Mouse (Mus musculus) retina, embryonic 14.5 days (tissue): ENCODE results near the gene Sp140.
A peak's percentile ranks its signal among the peaks of the same experiment; 100 is the strongest.
"Not testable (repeated sequence)": the region's sequence is repeated elsewhere in the genome, so short reads cannot be mapped to it uniquely, and the experiment has no call there.

Experiments used
- DNase-seq: peaks from one replicate; pipeline ENCODE4 v3.0.0-alpha.2; 2015; ENCODE audit warnings: low spot score

The Sp140 gene

DNA sequence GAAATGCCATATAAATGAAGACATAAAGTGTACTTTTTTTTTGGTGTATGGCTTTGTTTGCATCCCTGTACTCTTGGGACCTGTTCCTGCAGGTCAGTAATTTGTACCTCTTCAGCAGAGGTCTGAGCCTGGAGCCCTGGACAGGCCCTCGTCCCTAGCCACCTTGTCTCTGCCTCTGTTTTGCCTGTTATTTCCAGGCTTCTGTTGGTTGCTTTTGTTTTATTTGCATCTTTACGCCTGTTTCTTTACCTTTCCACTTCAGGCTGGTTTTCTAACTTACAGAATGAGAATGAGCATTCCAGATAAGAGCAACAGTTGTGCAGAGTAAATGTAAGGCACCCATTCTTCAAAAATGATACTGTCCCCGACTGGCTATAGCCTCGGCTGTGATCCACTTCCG lies at the start of gene Sp140:
Gene Sp140 (plus strand): TSS at position 301 of the 400 bp plus-strand sequence.
- not testable (repeated sequence) for DNase-seq

GRCm38 (mm10) chr1:85555261-85555660 lies 44.9 kb upstream of the Sp140 start:
- not testable (repeated sequence) for DNase-seq

DNA sequence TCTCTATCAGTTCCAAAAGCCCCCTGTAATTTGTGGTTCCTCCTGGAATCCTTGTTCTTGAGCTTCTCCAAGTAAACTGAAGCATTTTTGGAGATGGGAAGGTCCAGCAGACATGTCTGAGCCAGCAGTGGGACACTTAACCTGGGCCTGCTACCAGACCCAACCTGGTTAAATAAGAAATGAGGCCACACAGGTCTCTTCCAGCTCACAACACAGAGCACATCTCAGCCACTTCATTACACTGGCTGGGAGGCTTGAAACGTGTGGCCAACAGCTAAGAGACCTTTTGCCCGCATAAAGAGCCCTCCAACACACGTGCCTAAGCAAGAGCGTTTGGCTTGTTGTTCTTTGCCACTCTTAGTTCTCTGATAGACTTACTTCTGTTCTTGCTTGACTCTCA lies 26.6 kb upstream of the Sp140 start:
- DNase-seq, result not testable (repeated sequence)

- DNase-seq, result not testable (repeated sequence)
These were observed 24.8 kb upstream of the Sp140 start, which contains the start of gene G530012D18Rik for GRCm38 (mm10) chr1:85575376-85575775. Gene G530012D18Rik (plus strand): TSS chr1:85575676.

DNA sequence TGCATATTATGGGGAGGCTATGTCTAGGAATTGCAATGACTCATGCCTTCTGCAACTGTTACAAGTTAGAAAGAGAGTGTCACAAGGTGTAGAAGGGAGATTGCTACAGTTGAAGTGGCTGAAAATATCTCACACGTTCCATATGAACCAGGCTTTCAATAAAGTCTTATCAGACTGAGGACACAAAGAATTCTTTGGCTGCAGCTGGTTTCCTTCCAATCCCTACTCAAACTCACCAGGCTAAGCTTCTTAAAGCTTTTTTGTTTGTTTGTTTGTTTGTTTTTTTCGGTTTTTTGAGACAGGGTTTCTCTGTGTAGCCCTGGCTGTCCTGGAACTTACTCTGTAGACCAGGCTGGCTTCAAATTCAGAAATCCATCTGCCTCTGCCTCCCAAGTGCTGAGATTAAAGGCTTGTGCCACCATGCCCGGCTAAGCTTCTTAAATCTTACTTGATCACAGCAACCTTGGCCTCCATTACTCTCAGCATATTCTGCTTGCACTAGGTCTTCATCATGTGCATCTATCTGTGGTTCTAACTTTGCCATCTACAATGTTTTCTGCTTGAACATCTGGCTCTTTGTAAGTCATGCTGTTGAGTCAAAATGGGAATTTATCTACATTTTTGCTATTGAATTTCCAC lies 21.7 kb upstream of the Sp140 start:
- not testable (repeated sequence) for DNase-seq

- not testable (repeated sequence) for DNase-seq
These were observed 20.7 kb upstream of the Sp140 start for GRCm38 (mm10) chr1:85579199-85580147.

DNA sequence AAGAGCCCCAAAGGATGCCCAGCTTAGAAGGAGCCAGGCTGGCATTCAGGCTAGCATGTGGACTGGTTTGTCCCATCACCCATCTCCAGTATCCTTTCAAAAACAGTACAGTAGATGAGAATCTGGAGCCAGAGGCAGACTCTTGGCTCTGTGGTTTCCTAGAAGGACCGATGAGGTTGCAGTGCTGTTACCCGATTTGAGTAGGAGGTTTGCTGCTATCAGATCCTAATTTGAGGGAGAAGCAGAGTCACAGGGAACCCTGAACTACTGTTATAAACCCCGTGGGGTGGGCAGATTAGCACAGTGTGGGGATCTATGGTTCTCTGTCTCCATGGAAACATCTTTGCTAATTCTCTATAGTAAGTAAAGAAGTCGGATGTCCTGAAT lies 20.0 kb upstream of the Sp140 start:
- DNase-seq, result not testable (repeated sequence)

DNA sequence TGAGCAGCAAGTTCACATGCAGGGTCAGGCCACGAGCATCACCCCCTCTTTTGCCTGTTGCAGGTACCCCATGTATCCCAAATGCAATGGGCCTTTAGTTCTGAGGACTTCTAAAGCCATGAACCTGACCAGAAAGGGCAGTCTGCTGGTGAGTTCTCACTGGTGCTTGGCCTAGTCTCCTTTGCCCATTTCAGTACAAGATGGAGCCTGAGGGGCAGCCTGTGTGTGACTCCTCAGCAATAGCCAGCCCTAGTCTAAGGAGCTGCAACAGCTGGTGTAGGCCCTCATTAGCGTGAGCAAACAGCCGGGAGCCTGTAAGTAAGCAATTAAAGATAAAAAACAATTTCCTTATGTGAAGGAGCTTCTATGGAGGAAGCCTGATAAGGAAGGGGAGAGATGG lies 19.6 kb upstream of the Sp140 start:
- not testable (repeated sequence) for DNase-seq

GRCm38 (mm10) chr1:85581518-85581917 lies 18.7 kb upstream of the Sp140 start:
- peak; percentile 9 for DNase-seq

GRCm38 (mm10) chr1:85588697-85589096 lies 11.5 kb upstream of the Sp140 start:
- not testable (repeated sequence) for DNase-seq

DNA sequence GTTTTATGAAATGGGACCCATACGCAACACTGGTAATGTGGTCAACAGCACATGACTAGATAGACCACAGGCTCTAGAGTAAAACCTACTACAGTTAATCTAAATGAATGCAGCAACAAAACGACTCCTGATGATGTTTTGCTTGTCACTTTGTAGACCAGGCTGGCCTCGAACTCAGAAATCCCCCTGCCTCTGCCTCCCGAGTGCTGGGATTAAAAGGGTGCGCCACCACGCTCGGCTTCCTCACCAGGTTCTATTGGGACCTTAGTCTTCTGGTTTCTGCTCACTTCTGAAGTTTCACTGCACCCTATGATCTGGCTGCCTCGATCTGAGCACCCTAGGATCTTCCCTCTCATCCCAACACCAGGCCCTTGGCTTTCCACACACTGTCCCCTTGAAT lies 7.7 kb upstream of the Sp140 start:
- DNase-seq, result not testable (repeated sequence)

DNA sequence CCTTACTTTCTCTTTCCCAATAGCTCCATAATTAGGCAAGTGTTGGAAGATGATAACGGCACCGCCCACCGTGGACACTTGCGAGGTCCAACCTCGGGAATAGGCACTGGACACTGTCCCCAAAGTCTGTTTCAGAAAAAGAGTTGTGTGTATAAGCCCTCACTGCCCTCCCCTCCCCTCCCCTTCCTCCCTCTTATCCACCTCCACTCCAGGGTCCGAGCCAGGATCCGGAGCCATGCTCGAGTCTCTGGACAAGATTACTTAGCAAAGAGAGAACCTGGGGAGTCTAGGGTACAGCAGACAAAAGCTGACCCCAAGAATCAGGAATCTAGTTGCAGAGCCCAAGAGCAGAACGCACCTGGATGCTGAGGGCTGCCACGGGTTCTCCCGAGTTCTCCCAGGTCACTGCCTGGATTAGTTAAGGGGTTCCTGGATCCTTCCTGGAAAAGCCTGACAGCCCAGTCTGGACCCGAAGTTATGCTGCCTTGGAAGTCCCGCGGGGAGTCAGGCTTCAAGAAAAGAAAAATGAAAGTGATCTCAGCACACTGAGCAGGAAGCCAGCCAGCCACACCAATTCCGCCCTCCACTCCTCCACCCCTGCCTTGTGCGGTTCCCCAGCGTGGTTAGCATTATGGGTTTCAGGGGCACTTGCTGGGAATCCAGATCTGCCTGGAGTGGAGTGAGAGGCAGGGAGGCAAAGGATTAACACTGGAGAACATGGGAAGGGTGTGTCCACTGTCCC lies 1.7 kb upstream of the Sp140 start, which contains the start of gene Sp110:
Gene Sp110 (minus strand): TSS at position 547 of the 742 bp plus-strand sequence.
- not testable (repeated sequence) for DNase-seq

- not testable (repeated sequence) for DNase-seq
These were observed 616 bp downstream of the Sp140 start for GRCm38 (mm10) chr1:85600794-85601193.

DNA sequence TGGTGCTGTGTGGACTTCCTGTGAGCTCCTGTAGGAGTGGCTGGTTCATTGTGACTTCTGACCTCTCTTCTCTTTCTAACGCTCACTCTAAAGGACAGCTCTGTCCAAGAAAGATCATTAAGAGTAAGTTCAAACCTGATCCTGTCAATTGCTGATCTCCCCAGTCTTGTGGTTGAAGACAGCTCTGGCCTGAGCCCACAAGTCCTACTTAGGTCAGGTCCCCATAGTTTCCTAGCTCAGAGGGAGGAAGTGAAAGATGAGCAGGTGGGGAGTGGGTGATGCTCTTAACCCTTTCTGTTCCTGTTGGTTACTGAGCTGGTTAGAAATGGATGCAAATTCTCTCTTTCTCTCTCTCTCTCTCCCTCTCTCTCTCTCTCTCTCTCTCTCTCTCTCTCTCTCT lies 4.2 kb downstream of the Sp140 start:
- DNase-seq, result not testable (repeated sequence)

DNA sequence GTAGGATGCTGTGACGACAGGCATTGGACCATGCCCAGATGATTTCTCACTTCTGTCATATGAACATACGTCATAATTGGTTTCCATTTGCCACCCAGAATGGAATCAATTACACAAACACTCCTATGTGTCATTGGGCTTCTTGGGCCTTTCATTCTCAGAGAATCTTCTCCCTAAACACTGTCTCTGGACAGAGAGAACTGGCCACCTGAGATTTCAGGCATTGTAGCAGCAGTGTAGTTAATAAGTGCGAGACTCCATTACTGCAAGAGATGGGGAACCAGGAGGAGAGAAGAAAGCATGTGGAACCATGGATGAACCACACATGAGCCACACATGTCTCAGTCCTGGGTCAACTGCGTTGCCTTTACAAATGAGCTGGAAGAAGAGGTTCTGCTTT lies 8.2 kb downstream of the Sp140 start:
- DNase-seq, result not testable (repeated sequence)

GRCm38 (mm10) chr1:85610581-85610980 lies 10.4 kb downstream of the Sp140 start:
- not testable (repeated sequence) for DNase-seq

GRCm38 (mm10) chr1:85615096-85615495 lies 14.9 kb downstream of the Sp140 start:
- DNase-seq, result not testable (repeated sequence)

- not testable (repeated sequence) for DNase-seq
These were observed 15.6 kb downstream of the Sp140 start for GRCm38 (mm10) chr1:85615819-85616218.

DNA sequence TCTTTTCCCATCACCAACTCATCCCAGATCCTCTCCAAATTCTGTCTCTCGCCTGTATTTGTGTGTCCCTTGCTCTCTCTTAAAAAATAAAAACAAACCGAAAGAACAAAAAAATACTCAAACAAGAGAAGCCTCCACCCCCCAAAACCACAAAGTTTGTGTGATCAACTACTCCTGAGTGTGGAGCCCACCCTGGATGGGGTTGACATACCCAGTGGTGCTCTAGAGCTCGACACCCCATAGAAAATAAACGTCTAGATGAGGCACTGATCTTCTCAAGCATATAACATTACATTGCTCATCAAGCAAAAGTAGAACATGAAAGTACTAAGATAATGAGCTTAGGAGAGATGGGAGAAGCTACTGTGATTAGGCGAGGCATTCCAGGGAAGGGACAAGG lies 17.0 kb downstream of the Sp140 start:
- DNase-seq, result not testable (repeated sequence)

DNA sequence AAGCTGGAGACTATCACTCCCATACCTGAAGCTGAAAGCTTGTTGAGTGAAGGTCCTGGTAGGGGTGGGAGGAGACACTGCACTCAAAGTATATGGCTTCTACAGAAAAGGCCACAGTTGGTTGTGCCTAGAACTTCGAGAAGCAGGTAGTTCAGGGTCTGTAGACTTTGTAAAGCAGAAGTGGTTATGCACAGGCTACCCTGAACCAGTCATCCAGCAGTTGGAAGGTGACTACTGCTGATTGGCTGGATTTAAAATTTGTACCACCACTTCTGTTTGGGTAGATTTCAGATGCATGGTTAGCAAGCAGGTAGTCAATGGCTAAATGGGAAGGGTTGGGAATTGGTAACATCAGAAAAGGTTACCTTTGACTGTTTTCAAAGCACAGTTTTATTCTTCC lies 18.5 kb downstream of the Sp140 start:
- DNase-seq, result not testable (repeated sequence)

- DNase-seq, result not testable (repeated sequence)
These were observed 36.8 kb downstream of the Sp140 start for GRCm38 (mm10) chr1:85636936-85637335.

DNA sequence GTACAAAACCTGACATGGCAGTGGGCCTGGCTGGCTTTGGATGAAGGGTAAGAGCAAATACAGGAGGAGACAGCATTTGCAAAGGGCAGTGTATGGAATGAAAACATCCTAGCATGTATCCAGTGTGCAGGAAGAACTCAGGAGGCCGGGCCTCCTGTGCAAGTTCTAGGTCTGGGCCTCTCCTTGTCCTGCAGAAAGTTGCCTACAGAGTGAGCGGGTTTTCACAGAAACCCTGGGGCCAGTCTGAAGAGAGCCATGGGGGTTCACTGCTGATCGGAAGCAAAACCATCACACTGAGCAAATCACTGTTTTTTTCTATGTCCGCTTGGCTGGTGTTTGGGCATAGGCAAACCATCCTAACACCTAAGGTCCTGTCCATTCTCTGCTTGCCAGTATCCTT lies 38.0 kb downstream of the Sp140 start:
- DNase-seq, result not testable (repeated sequence)
